Mouse (Mus musculus) midbrain, embryonic 12.5 days (tissue): ENCODE measurements around the gene Cdk7. TPM values are rescaled to one million over a fixed set of nuclear protein-coding genes. Genes with fewer than 3 reads are reported as not detected.
A peak's percentile ranks its signal among the peaks of the same experiment; 100 is the strongest.

ENCODE experiments used
- ATAC-seq: fragments of 200-750 bp; cut with Nextera tagmentation; 2 replicates; pipeline ENCODE4 v1.8.0; 2017; ENCODE audit warnings: low read depth, moderate TSS enrichment, moderate library complexity; ENCODE audit not compliant: low FRiP score
- H3K27ac ChIP-seq: fragments of 300-500 bp; sonication (generic); replicated peaks from 2 replicates; pipeline ENCODE4 v1.5.1; 2016; ENCODE audit warnings: mild to moderate bottlenecking
- H3K27me3 ChIP-seq: fragments of 300-500 bp; sonication (generic); 2 replicates; pipeline ENCODE4 v1.6.1; 2016; ENCODE audit warnings: mild to moderate bottlenecking
- H3K36me3 ChIP-seq: fragments of 300-500 bp; sonication (generic); 2 replicates; pipeline ENCODE4 v1.6.1; 2016
- H3K4me1 ChIP-seq: fragments of 300-500 bp; sonication (generic); 2 replicates; pipeline ENCODE4 v1.6.1; 2016
- H3K4me2 ChIP-seq: fragments of 300-500 bp; sonication (generic); replicated peaks from 2 replicates; pipeline ENCODE4 v1.6.1; 2016; ENCODE audit warnings: mild to moderate bottlenecking, moderate library complexity
- H3K4me3 ChIP-seq: fragments of 300-500 bp; sonication (generic); 2 replicates; pipeline ENCODE4 v1.5.1; 2016; ENCODE audit warnings: mild to moderate bottlenecking
- H3K9ac ChIP-seq: fragments of 300-500 bp; sonication (generic); replicated peaks from 2 replicates; pipeline ENCODE4 v1.6.1; 2016; ENCODE audit warnings: mild to moderate bottlenecking, moderate library complexity
- H3K9me3 ChIP-seq: fragments of 300-500 bp; sonication (generic); 2 replicates; pipeline ENCODE4 v1.6.1; 2016; ENCODE audit warnings: mild to moderate bottlenecking
- WGBS: fragments of 180-500 bp; shearing (Covaris S2); methylation state at CpG from one replicate; pipeline ENCODE4 v1.1.7; 2016; 5-methylcytosine and 5-hydroxymethylcytosine counted together
- polyA plus RNA-seq: library from polyadenylated mRNA; unstranded; fragments of >200 nt; fragmentation: Nextera tagmentation; extraction: Ambion mirVana; gene quantifications from 2 replicates; pipeline ENCODE4 v1.2.1, GENCODE M21; 2016

The Cdk7 gene
- polyA plus RNA-seq, 1 experiment from 2014 or later = 67.5 TPM

DNA sequence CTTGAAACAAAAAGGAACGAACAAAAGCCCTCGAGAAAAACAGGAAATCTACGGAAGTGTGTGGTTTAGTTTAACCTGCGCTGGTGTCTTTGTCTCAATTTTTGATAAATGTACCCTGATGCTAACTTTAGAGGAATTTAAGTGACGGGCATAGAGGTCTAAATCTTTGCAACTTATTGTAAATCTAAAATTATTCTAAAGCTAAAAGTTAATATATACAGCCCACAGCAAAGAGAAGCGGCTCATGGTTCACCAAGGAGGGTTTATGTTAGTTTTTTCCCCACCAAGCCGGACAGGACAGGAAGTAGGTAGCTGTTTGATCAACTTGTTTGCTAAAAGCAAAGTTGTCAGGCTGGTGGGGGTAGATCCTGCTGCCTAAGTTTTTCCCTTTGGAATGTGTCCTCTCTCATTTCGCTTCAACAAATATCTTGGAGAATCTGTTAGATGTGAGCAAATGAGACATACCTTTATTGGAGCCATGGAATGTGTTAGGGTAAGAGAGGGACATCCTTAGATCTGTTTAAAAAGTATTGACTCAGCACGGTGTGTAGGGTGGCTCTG, 60.5 kb downstream of the Cdk7 start:
- ATAC-seq = no peak
- H3K9ac ChIP-seq = no peak overlapping the region

GRCm38 (mm10) chr13:100669291-100670022, 61.3 kb downstream of the Cdk7 start, which contains the start of gene Ccdc125:
Gene Ccdc125 (plus strand): TSS chr13:100669717.
- Histone ChIP-seq H3K4me2 (peak within 1 kb of the TSS; percentile 77), H3K4me3 (peak within 1 kb of the TSS; percentile 52), H3K27ac (no peak within 1 kb of the TSS), H3K9ac (peak within 1 kb of the TSS; percentile 62), H3K4me1 (no peaks in the 10 kb centered on the region), H3K27me3 (peaks cover 3% of the 10 kb centered on the region), H3K9me3 (no peaks in the 10 kb centered on the region), H3K36me3 (peaks cover 15% of the 10 kb centered on the region)
- peak; percentile 73 for ATAC-seq
- under 1% methylated on average over 44 of the region's 44 CpGs for WGBS

More for the DNA sequence above, 60.5 kb downstream of the Cdk7 start:
- Histone ChIP-seq H3K27ac (no peak overlapping the region), H3K36me3 (peaks cover 12% of the 10 kb centered on the region), H3K4me2 (peak overlapping the region; percentile 77), H3K9me3 (no peaks in the 10 kb centered on the region), H3K27me3 (peaks cover 3% of the 10 kb centered on the region), H3K4me3 (peak overlapping the region; percentile 52), H3K4me1 (no peaks in the 10 kb centered on the region)
- 63% methylated on average over 9 of the region's 9 CpGs for WGBS

GRCm38 (mm10) chr13:100659864-100660456, 70.8 kb downstream of the Cdk7 start:
- H3K9ac ChIP-seq = no peak overlapping the region
- peaks cover 14% of the 10 kb centered on the region for H3K36me3 ChIP-seq
- peak; percentile 38; the same call in 1 of the 2 replicates for ATAC-seq
- no peak overlapping the region for H3K27ac ChIP-seq
- no peaks in the 10 kb centered on the region for H3K9me3 ChIP-seq
- no peaks in the 10 kb centered on the region for H3K4me1 ChIP-seq
- no peak overlapping the region for H3K4me2 ChIP-seq
- 53% methylated on average over 4 of the region's 4 CpGs for WGBS
- no peaks in the 10 kb centered on the region for H3K27me3 ChIP-seq
- no peak overlapping the region for H3K4me3 ChIP-seq

GRCm38 (mm10) chr13:100658091-100658490, 72.6 kb downstream of the Cdk7 start:
- Histone ChIP-seq H3K4me2 (no peak overlapping the region), H3K4me1 (no peaks in the 10 kb centered on the region), H3K9ac (no peak overlapping the region), H3K27ac (no peak overlapping the region), H3K9me3 (no peaks in the 10 kb centered on the region), H3K36me3 (peaks cover 6% of the 10 kb centered on the region; the same call in 1 of the 2 replicates), H3K27me3 (no peaks in the 10 kb centered on the region), H3K4me3 (no peak overlapping the region)
- no peak for ATAC-seq
- WGBS = 90% methylated on average over 5 of the region's 5 CpGs

Other genes with a start within 250 kb of the Cdk7 start
- gene Gtf2h2, start 238.4 kb downstream of the Cdk7 start, polyA plus RNA-seq = 81.9 and 88.8 TPM in 2 replicates
- 2.9 and 3.3 TPM in 2 replicates for gene Ocln, start 178.2 kb downstream of the Cdk7 start, polyA plus RNA-seq
- gene Marveld2, start 114.0 kb downstream of the Cdk7 start, polyA plus RNA-seq = 1.9 and 2.0 TPM in 2 replicates
- gene Ak6, start 80.0 kb downstream of the Cdk7 start, polyA plus RNA-seq = 292 and 301 TPM in 2 replicates
- 22.5 and 23.7 TPM in 2 replicates for gene Rad17, start 79.9 kb downstream of the Cdk7 start, polyA plus RNA-seq
- 17.8 and 22.1 TPM in 2 replicates for gene Taf9, start 79.4 kb downstream of the Cdk7 start, polyA plus RNA-seq
- gene Ccdc125, start 61.2 kb downstream of the Cdk7 start, polyA plus RNA-seq = 2.5 and 3.1 TPM in 2 replicates
- 125 and 135 TPM in 2 replicates for gene Mrps36, start 13.7 kb upstream of the Cdk7 start, polyA plus RNA-seq
- gene Cenph, start 45.0 kb upstream of the Cdk7 start, polyA plus RNA-seq = 34.0 and 35.0 TPM in 2 replicates
- gene Ccnb1, start 55.6 kb upstream of the Cdk7 start, polyA plus RNA-seq = 278 and 279 TPM in 2 replicates
- 40.9 and 43.2 TPM in 2 replicates for gene Slc30a5, start 102.5 kb upstream of the Cdk7 start, polyA plus RNA-seq